Mouse (Mus musculus) kidney, adult 10 weeks (tissue): Measurements from ENCODE around the gene Atrn. TPM values are rescaled to one million over a fixed set of nuclear protein-coding genes. Genes with fewer than 3 reads are reported as not detected.

Experiments used
- polyA plus RNA-seq: library from polyadenylated mRNA; stranded (reverse); fragments of 350-450 nt; fragmentation: Illumina TruSeq; extraction: RNeasy Lipid Tissue Mini Kit (QIAGEN cat#74804); gene quantifications from one replicate; pipeline ENCODE4 v1.2.3, GENCODE M21; 2014; ENCODE audit warnings: low read depth, low replicate concordance

The Atrn gene
- polyA plus RNA-seq = 30.2 TPM

GRCm38 (mm10) chr2:130905751-130906583 lies at the start of gene Atrn, which contains the start of gene 4930402H24Rik:
TSS of gene Atrn (plus strand) at chr2:130906495.
TSS of gene 4930402H24Rik (minus strand) at chr2:130906406.

GRCm38 (mm10) chr2:131042988-131043387 lies 136.7 kb downstream of the Atrn start, which contains the start of gene Gfra4:
TSS of gene Gfra4 (minus strand) at chr2:131043088.

GRCm38 (mm10) chr2:131063404-131063864 lies 157.1 kb downstream of the Atrn start, which contains the start of gene Adam33:
TSS of gene Adam33 (minus strand) at chr2:131063814.

Other genes starting within 250 kb of the Atrn start
- gene Ddrgk1, start 241.8 kb upstream of the Atrn start, polyA plus RNA-seq = 15.0 TPM
- 37.6 TPM for gene Itpa, start 238.9 kb upstream of the Atrn start, polyA plus RNA-seq
- 2.8 TPM for gene Slc4a11, start 209.0 kb upstream of the Atrn start, polyA plus RNA-seq
- gene 4930402H24Rik, start 89 bp upstream of the Atrn start, polyA plus RNA-seq = 76.6 TPM
- 0.24 TPM for gene Gfra4, start 136.6 kb downstream of the Atrn start, polyA plus RNA-seq
- gene Adam33, start 157.3 kb downstream of the Atrn start, polyA plus RNA-seq = not detected
- not detected for gene Siglec1, start 180.3 kb downstream of the Atrn start, polyA plus RNA-seq
- 0.69 TPM for gene Hspa12b, start 220.8 kb downstream of the Atrn start, polyA plus RNA-seq
- not detected for gene Gm11037, start 227.0 kb downstream of the Atrn start, polyA plus RNA-seq